Mouse (Mus musculus) liver, adult 2 months (tissue): ENCODE results near the gene Tsc1.

ENCODE experiments used
- CTCF ChIP-seq: fragments of 200-500 bp; IDR thresholded peaks from 2 replicates; pipeline ENCODE4 v1.5.1; 2011; ENCODE audit warnings: low read depth, low read length, control low read depth
- POLR2A ChIP-seq: fragments of 200-500 bp; IDR thresholded peaks from 2 replicates; pipeline ENCODE4 v1.6.1; 2011; ENCODE audit warnings: low read length, control low read depth; ENCODE audit not compliant: insufficient read depth; ENCODE audit errors: extremely low read depth

DNA sequence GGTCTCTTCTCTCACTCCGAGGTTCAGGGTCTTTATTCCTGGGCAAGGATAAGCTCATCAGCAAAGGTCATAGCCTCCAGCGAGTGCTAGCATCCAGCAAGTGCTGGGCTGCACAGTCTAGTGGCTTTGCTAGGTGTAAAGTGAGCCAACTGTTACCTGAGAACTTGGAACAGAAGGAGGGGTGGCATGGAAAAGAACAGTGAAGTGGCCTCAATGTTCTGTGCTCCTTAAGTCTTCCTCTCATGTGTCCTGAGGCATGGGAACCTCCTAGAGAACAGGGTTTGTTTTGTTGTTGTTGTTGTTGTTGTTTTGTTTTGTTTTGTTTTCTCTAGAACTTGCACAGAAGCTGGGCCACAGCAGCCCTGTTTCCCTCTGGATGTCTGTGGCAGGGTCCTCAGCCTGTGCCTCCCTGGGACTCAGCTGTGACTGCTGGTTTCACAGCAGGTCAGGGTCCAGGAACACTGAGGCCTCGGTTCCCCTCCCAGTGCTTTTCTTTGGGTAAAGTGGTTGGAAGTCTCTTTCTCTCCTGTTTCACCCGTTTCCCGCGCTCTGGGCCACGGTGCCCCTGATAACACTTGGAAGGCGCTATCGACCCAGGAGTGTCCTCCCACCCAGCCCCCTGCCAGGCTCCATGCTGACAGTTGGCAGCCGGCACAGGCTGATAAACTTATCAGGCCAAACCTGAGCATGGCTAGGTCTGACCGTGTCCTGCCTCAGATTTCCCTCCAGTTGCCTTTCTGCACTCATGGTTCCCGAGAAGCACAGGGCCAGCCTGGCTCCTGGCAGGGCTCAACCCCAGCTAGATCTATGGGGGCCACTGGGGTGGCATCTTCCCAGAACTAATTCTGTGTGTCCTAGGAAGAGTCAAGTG is 39.1 kb upstream of the Tsc1 start:
- no peak for TF ChIP-seq POLR2A
- TF ChIP-seq CTCF, result no peak
